Mouse (Mus musculus) testis, adult 2 months (tissue): ENCODE data around the gene Mfsd4a.

Experiments used
- CTCF ChIP-seq: fragments of 200-500 bp; IDR thresholded peaks from 2 replicates; pipeline ENCODE4 v1.5.1; 2012; ENCODE audit warnings: low read depth, mild to moderate bottlenecking, inconsistent platforms, low read length, moderate library complexity; ENCODE audit not compliant: control insufficient read depth, insufficient read depth, insufficient replicate concordance
- POLR2A ChIP-seq: fragments of 200-500 bp; IDR thresholded peaks from 2 replicates; pipeline ENCODE4 v1.6.1; 2012; ENCODE audit warnings: low read depth, mild to moderate bottlenecking, inconsistent platforms, low read length, moderate library complexity; ENCODE audit not compliant: control insufficient read depth

GRCm38 (mm10) chr1:132088181-132088671 lies 20.4 kb upstream of the Mfsd4a start:
- no peak for TF ChIP-seq CTCF
- no peak for TF ChIP-seq POLR2A
